Mouse (Mus musculus): ENCODE measurements around the gene Gm10570. TPM values are rescaled to one million over a fixed set of nuclear protein-coding genes. Genes with fewer than 3 reads are reported as not detected.

The Gm10570 gene
- polyA plus RNA-seq, 1 experiment = not detected

DNA sequence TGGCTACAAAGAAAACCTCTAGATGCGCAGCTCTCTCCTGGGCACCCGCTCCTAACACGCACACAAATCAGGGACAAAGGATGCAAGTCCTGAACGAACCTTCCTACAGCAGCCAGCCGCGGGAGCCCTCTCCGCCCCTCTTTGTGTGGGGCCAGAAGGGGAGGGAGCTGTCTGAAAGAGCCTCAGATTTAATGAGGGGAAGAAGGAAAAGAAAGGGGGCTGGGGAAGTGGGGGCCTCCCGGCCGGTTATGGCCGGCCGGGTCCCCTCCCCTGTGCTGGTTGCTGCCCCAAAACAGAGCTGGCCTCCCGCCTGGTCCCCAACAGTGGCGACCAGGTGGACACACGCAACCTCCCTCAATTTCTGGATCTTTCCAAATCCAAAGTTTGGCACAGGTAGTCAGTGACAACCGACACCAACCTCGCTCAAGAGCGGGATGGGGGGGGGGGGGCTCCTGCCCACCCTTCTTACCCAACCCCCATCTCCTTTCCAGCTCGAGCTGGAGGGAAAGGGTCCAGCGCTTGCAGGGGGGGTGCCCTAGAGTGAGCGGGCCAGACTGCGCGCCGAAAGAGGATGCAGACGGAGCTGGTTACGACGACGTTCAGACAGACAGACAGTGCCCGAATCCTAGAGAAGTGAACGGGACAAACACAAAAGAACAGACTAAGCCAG, 34.0 kb downstream of the Gm10570 start:
- H3K27ac ChIP-seq (ENCODE audit: control insufficient read depth, insufficient read depth, low read depth, low read length, poor library complexity) = no peak overlapping the region
- H3K4me1 ChIP-seq (ENCODE audit: control insufficient read depth, insufficient read depth, low read length) = no peaks in the 10 kb centered on the region
- TF ChIP-seq POLR2A (IDR thresholded peaks at IDR 0.05; ENCODE audit: borderline replicate concordance, control insufficient read depth, low read depth, low read length) = no peak
- no peak for TF ChIP-seq CTCF (IDR thresholded peaks at IDR 0.05; ENCODE audit: control insufficient read depth, insufficient read depth, low read length)
- 3% methylated on average over 29 of the region's 29 CpGs for WGBS
- H3K4me3 ChIP-seq (replicated peaks; ENCODE audit: control insufficient read depth, low read depth, low read length) = no peak overlapping the region

DNA sequence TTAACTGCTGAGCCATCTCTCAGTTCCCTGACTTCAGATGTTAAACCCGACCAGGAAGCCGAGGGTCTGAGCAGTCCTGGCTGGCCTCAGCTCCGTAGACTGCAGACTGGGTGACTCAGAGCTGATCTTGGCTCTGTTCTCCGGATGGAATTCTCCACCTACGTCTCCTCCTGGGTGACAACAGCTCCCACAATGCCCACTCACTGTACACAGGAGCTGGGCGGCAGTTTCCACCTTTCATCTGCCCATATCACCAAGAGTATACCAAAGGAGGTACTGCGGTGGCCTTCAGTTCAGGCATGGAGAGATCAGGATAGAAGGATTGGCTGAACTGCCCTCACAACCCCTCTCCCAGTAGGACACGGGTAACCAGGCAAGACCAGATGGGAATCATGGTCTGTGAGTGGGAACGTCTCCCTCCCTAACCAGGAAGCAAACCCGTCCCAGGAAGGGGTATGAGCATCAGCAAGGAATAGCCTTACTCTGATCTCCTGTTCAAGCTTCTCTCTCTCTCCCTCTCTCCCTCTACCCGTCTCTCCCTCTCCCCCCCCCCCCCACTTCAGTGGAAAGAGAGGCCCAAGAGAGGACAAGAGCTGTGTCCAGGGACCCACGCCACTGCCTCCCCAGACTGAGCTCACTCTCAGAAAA, 34.7 kb downstream of the Gm10570 start:
- whole genome bisulfite sequencing = 21% methylated on average over 12 of the region's 12 CpGs
- no peak overlapping the region for H3K4me3 ChIP-seq (replicated peaks; ENCODE audit: control insufficient read depth, low read depth, low read length)
- TF ChIP-seq POLR2A (IDR thresholded peaks at IDR 0.05; ENCODE audit: borderline replicate concordance, control insufficient read depth, low read depth, low read length) (no peak), CTCF (IDR thresholded peaks at IDR 0.05; ENCODE audit: control insufficient read depth, insufficient read depth, low read length) (no peak)
- H3K4me1 ChIP-seq (ENCODE audit: control insufficient read depth, insufficient read depth, low read length) = no peaks in the 10 kb centered on the region
- no peak overlapping the region for H3K27ac ChIP-seq (ENCODE audit: control insufficient read depth, insufficient read depth, low read depth, low read length, poor library complexity)

DNA sequence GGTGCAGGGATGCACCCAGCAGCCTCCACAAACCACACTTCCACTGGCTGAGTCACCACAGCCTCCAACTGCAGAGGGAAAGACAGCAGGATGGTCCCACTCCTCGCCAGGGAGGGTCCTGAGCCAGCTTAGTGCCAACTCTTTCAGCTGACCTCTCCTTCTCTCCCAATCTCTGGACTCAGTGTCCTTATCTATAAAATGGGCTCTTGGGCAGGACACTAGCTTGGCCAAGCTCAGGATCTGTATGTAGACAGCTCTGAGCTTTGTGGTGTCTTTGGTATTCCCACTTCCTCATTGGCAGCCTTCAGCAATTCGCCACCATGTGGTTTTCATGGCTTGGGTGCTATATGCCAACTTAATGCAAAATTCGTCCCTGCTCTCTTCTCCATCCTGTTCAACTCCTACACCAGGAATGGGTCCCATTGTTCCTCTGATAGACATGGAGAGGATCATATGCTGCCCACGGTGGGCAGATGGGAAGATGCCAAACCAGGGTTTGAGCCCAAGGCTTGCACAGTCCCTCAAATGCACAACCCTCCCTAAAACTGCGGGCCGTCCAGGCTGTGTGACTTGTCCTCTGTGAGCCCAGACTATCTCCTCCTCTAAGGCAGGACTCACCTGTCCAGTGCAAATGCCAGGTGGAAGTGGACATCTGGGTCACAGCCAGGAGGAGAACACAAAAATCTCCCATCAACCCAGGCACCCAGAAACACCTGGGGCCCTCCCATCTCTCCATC, 37.7 kb downstream of the Gm10570 start:
- no peak overlapping the region for H3K27ac ChIP-seq (ENCODE audit: control insufficient read depth, insufficient read depth, low read depth, low read length, poor library complexity)
- 43% methylated on average over 6 of the region's 6 CpGs for WGBS
- H3K4me1 ChIP-seq (ENCODE audit: control insufficient read depth, insufficient read depth, low read length) = no peaks in the 10 kb centered on the region; the same call in 1 of the 2 replicates
- no peak for TF ChIP-seq POLR2A (IDR thresholded peaks at IDR 0.05; ENCODE audit: borderline replicate concordance, control insufficient read depth, low read depth, low read length)
- TF ChIP-seq CTCF (IDR thresholded peaks at IDR 0.05; ENCODE audit: control insufficient read depth, insufficient read depth, low read length) = no peak
- H3K4me3 ChIP-seq (replicated peaks; ENCODE audit: control insufficient read depth, low read depth, low read length) = no peak overlapping the region

- no peaks in the 10 kb centered on the region; the same call in 1 of the 2 replicates for H3K4me1 ChIP-seq (ENCODE audit: control insufficient read depth, insufficient read depth, low read length)
- H3K4me3 ChIP-seq (replicated peaks; ENCODE audit: control insufficient read depth, low read depth, low read length) = no peak overlapping the region
- WGBS = 68% methylated on average over 8 of the region's 8 CpGs
Measured at GRCm38 (mm10) chr4:130270089-130270488, 38.4 kb downstream of the Gm10570 start.

DNA sequence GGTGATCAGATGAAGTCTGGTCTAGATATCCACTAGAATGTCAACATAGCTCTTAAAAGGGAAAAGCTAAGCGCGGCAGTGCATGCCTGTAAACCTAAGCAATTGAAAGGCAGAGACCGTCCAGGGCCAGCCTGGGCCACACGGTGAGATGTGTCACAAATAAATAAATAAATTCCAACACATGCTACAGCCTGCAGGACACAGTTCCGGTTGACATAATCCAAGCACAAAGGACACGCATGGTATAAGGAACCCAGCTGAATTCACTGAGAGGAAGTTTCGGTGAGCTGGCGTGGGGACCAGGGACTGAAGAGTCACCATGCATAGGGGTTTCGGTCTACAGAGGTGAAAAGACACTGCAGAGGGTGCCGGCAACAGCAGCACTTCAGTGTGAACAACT, 39.7 kb downstream of the Gm10570 start:
- Histone ChIP-seq H3K4me3 (replicated peaks; ENCODE audit: control insufficient read depth, low read depth, low read length) (no peak overlapping the region), H3K4me1 (ENCODE audit: control insufficient read depth, insufficient read depth, low read length) (no peaks in the 10 kb centered on the region; the same call in 1 of the 2 replicates), H3K27ac (ENCODE audit: control insufficient read depth, insufficient read depth, low read depth, low read length, poor library complexity) (no peak overlapping the region)
- WGBS = 87% methylated on average over 10 of the region's 10 CpGs
- TF ChIP-seq POLR2A (IDR thresholded peaks at IDR 0.05; ENCODE audit: borderline replicate concordance, control insufficient read depth, low read depth, low read length) = no peak
- no peak for TF ChIP-seq CTCF (IDR thresholded peaks at IDR 0.05; ENCODE audit: control insufficient read depth, insufficient read depth, low read length)

More at GRCm38 (mm10) chr4:130270089-130270488, 38.4 kb downstream of the Gm10570 start:
- H3K27ac ChIP-seq (ENCODE audit: control insufficient read depth, insufficient read depth, low read depth, low read length, poor library complexity) = no peak overlapping the region
- TF ChIP-seq CTCF (IDR thresholded peaks at IDR 0.05; ENCODE audit: control insufficient read depth, insufficient read depth, low read length) (no peak), POLR2A (IDR thresholded peaks at IDR 0.05; ENCODE audit: borderline replicate concordance, control insufficient read depth, low read depth, low read length) (no peak)

DNA sequence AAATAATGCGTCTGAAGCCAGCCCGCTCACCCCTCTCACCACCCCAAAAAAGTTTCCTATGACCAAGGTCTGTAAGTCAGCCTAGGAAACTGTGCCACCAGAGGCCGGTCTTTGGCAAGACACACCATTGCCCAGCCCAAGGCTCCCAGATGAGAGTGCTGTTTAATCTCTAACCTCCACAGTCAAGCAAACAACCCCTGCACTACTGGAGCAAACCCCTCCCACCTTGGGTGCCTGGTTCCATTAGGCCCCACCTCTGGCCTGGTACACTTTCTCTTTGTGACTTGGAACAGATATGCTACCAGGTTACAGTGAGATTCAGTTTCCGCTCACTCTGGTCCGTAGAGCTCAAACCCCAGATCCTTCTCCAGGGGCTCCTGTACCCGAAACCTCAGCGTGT, 41.4 kb downstream of the Gm10570 start:
- 83% methylated on average over 7 of the region's 7 CpGs for WGBS

GRCm38 (mm10) chr4:130266601-130267000, 41.9 kb downstream of the Gm10570 start:
- Histone ChIP-seq H3K4me3 (replicated peaks; ENCODE audit: control insufficient read depth, low read depth, low read length) (peak overlapping the region; percentile 46), H3K4me1 (ENCODE audit: control insufficient read depth, insufficient read depth, low read length) (no peaks in the 10 kb centered on the region; the same call in 1 of the 2 replicates), H3K27ac (ENCODE audit: control insufficient read depth, insufficient read depth, low read depth, low read length, poor library complexity) (no peak overlapping the region)
- TF ChIP-seq POLR2A (IDR thresholded peaks at IDR 0.05; ENCODE audit: borderline replicate concordance, control insufficient read depth, low read depth, low read length) (no peak), CTCF (IDR thresholded peaks at IDR 0.05; ENCODE audit: control insufficient read depth, insufficient read depth, low read length) (no peak)
- WGBS = 64% methylated on average over 9 of the region's 9 CpGs

More for the DNA sequence above, 41.4 kb downstream of the Gm10570 start:
- no peak overlapping the region for H3K4me3 ChIP-seq (replicated peaks; ENCODE audit: control insufficient read depth, low read depth, low read length)
- no peak overlapping the region for H3K27ac ChIP-seq (ENCODE audit: control insufficient read depth, insufficient read depth, low read depth, low read length, poor library complexity)
- H3K4me1 ChIP-seq (ENCODE audit: control insufficient read depth, insufficient read depth, low read length) = no peaks in the 10 kb centered on the region; the same call in 1 of the 2 replicates
- TF ChIP-seq POLR2A (IDR thresholded peaks at IDR 0.05; ENCODE audit: borderline replicate concordance, control insufficient read depth, low read depth, low read length) (no peak), CTCF (IDR thresholded peaks at IDR 0.05; ENCODE audit: control insufficient read depth, insufficient read depth, low read length) (no peak)

Data from bone marrow, adult 2 months (tissue).